Mouse (Mus musculus) cerebellum, postnatal 36 days (tissue): ENCODE data around the gene Gm5965.
"Not testable (repeated sequence)": the region's sequence is repeated elsewhere in the genome, so short reads cannot be mapped to it uniquely, and the experiment has no call there.

Source experiments
- DNase-seq, 2 experiments: peaks; one replicate each; pipeline ENCODE4 v3.0.0; 2021 to 2022; ENCODE audit warnings: mixed read lengths in 2 of 2

Gm5965 gene

DNA sequence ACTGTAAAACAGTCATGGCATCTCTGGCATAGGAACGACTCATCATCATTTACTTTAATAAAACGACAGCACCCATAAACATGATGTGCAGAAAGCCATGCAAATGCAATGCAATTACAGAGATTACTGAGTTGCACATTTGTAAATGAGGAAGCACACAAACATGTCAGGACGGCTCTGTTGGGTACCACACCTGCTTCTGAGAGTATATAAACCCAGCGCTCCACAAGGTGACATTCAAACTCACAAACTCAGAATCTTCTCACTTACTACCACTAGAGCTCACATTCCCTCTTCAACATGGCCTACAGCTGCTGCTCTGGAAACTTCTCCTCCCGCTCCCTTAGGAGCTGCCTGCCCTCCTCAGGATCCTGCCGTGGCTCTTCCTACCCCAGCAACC lies at the start of gene Gm5965:
Gm5965 (plus strand) TSS at position 301 of the 400 bp plus-strand sequence.
- no peak for DNase-seq

DNA sequence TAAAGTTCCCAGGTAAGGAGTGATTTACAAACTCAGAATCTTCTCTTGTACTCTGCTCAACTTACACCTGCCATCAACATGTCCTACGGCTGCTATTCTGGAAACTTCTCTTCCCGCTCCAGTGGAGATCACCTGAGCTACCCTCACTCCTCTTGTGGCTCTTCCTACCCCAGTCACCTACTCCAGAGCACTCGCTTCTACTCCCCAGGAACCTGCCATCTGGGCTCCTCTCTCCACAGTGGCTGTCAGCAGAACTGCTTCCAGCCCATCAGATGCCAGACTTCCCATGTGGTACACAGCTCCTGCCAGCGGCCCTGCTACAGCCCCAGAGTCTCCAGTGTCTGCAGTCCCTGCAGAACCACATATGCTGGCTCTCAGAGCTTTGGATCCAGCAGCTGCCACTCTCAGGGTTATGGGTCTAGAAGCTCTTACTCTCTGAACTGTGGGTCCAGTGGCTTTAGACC lies 48.9 kb upstream of the Gm5965 start, which contains the start of gene Krtap13-1:
Krtap13-1 (plus strand) TSS at position 51 of the 464 bp plus-strand sequence.
- peak; percentile 6 to 11 for DNase-seq

DNA sequence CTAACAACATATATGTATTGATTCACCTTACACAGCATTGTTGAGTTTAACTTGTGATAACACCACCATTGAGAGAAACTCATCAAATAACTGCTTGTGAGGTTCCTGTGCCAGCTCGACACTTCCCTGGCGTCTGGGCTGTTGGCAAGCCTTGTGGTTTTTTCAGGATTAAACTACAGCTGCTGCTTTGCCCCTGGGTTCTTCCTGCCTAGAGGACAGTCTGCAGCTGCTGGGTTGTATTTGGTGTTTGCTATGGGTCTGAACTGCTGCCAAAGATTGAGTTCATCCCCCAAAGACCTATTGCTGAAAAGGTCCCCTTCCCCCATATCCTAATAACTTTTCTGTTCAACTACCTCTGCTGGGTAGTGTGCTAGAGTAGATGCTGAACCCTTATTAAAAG lies 42.3 kb upstream of the Gm5965 start:
- DNase-seq = no peak

DNA sequence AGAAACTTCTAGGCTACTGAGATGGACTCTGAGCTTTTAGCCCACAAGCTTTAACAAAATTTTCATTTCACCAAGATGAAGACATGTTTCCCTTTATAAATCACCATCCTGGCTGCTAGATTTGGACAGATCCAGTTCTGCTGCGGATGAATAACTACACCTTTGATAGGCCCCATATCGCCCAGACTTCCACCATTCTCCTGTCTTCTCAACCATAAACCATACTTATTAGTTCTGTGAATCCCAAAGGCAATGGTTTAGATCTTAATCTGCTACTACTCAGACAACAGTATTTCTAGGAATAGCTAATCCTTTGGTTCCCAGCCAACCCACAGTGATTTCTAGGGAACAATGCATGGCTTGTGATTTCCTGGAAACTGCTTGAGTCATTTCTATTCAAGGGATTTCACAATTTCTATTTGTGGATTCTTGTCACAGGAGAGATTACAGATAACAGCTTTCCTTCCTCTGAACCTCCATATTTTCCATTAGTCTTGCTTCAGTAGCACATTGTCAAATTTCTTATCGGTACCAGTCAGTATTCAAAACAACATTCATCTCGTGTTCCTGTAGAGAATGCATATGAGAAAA lies 32.9 kb upstream of the Gm5965 start:
- DNase-seq = no peak

DNA sequence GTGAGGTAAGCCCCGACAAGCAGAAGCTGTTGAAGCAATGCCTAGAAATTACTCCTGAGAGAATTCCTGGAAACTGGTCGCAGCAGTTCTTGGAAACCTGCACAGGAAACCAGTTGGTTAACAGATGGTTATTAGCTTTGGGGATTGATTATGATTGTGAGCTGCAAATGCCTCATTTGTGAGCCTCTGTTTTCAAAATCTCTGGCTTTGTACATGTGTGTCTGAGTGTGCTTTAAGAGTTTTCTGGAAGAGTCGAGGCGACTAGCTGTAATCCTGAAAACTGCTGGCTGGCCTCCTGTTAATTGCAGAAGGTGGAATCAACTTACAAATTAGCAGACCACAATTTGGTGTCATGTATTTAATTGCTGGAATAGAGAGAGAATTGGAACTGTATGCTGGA lies 29.8 kb upstream of the Gm5965 start:
- no peak for DNase-seq

DNA sequence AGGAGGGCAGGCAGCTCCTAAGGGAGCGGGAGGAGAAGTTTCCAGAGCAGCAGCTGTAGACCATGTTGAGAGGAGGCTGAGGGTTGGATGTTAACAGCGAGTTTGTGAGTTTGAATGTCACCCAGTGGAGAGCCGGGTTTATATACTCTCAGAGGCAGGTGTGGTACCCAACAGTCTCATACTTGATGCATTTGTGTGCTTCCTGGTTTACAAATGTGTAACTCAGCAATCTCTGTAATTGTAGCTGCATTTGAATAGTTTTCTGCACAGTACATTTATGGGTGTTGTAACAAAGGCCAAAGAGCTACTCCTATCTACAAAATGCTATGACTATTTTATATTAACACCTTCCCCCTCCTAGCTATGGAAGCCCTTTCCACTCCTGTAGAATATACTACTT lies 26.2 kb upstream of the Gm5965 start, which contains the start of gene Krtap13:
Krtap13 (minus strand) TSS at position 101 of the 400 bp plus-strand sequence.
- not testable (repeated sequence) for DNase-seq

DNA sequence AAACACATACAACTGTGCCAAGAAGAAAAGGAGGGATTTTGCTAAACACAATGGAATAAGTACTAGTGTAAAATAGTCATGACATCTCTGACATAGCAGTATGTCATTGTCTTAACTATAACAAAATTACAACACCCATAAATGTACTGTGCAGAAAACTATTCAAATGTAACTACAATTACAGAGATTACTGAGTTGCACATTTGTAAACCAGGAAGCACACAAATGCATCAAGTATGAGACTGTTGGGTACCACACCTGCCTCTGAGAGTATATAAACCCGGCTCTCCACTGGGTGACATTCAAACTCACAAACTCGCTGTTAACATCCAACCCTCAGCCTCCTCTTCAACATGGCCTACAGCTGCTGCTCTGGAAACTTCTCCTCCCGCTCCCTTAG lies 19.1 kb upstream of the Gm5965 start, which contains the start of gene 2310034C09Rik:
2310034C09Rik (plus strand) TSS at position 301 of the 400 bp plus-strand sequence.
- DNase-seq = not testable (repeated sequence)

DNA sequence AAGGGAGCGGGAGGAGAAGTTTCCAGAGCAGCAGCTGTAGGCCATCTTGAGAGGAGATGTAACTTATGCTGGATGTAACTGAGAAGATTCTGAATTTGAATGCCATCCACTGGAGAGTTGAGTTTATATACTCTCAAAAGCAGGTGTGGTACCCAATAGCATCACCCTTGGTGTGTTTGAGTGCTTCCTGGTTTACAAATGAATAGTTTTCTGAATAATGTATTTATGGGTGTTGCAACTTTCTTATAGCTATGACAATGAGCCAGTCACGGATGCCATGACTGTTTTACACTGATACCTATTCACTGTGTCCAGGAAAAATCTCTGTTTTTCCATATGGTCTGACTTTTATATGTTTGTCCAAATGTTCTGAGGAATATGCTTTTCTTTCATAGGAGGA lies 3.6 kb upstream of the Gm5965 start, which contains the start of gene 2310057N15Rik:
2310057N15Rik (minus strand) TSS at position 101 of the 400 bp plus-strand sequence.
- no peak for DNase-seq

DNA sequence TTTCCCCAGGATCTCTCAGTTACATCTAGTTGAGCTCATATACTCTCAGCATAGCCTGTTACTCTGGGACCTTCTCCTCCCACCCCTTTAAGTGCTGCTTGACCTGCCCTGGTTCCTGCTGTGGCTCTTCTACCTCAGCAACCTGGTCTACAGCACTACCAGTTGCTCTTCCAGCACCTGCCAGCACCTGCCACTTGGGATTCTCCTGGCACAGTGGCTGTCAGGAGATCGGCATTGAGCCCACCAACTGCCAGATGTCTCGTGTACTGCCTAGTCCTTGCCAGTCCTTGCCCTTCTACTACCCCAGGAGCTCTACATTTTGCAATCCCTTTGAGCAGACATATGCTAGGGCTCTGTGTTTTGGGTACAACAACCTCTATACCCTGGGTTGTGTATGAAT lies 9.1 kb downstream of the Gm5965 start:
- no peak for DNase-seq

DNA sequence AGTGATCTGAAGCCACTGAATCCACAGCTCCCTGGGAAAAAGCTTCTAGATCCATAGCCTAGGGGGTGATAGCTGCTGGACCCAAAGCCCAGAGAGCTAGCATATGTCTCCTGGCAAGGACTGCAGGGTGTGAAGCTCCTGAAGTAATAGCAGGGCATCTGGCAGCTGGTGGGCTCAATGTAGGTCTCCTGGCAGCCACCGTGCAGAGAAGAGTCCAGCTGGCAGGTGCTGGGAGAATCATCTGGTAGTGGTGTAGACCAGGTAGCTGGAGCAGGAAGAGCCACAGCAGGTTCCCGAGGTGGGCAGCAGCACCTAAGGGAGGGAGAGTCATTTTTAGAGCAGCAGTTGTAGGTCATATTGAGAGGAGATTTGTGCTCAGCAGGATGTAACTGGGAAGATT lies 34.1 kb downstream of the Gm5965 start, which contains the start of gene Gm20741:
Gm20741 (minus strand) TSS at position 394 of the 400 bp plus-strand sequence.
- peak; percentile 51 to 54 for DNase-seq

DNA sequence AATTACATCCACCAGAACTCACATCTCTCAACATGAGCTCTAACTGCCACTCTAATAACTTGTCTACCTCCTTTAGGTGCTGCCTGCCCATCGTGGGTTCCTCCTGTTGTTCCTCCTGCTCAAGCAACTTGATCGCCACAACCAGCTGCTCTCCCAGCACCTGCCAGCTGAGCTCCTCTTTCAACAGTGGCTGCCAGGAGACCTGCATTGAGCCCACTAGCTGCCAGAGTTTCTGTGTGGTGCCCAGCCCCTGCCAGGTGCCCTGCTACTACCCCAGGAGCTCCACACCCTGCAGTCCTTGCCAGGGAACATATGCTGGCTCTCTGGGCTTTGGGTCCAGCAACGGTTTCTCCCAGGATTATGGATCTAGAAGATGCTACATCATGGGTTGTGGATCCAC lies 42.4 kb downstream of the Gm5965 start, which contains the start of gene Krtap15:
Krtap15 (plus strand) TSS at position 150 of the 400 bp plus-strand sequence.
- peak in 1 of 2 experiments; percentile 1 for DNase-seq

DNA sequence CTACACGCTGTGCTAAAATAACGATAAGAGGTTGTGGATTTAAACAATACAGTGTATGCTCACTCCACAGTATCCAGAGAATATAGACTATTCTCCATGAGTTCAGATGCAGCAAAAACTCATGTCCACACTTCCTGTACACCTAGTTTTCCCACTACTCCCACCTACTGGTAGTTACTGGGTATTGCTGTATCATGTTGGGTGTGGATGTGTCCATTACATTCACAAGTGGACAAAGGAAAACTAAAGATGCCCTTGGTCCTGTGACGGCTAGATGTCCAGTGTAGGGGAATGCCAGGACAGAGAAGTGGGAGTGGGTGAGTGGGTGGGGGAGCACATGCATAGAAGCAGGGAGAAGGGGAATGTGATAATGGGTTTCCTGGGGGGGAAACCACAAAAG lies 46.0 kb downstream of the Gm5965 start:
- DNase-seq = peak in 1 of 2 experiments; percentile 8

DNA sequence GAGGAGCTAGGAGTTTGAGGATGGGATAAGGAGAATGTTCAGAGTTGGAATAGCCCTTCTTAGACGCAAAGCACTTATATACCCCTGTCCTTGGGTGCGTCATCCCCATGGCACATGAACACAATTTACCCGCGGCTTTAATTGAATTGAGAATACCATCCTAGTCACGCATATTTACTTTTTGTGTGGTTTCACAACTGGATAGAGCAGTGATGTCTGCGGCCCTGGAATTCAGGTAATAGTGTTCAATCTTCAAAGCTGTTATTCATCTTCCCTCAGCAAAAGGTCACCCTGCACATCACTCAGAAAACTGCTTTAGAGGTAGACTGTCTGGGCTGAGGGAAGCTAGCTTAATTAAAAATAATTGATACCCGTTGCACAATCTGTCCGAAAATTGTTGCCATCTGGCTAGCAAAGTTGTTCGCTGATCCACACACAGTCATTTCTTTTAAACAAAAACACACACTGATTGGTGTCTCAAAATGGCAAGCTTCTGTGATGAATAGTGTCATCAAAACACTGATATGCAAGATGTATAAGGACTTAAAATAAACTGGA lies 48.5 kb downstream of the Gm5965 start, which contains the start of gene Krtap14:
Krtap14 (minus strand) TSS at position 51 of the 558 bp plus-strand sequence.
- no peak for DNase-seq

DNA sequence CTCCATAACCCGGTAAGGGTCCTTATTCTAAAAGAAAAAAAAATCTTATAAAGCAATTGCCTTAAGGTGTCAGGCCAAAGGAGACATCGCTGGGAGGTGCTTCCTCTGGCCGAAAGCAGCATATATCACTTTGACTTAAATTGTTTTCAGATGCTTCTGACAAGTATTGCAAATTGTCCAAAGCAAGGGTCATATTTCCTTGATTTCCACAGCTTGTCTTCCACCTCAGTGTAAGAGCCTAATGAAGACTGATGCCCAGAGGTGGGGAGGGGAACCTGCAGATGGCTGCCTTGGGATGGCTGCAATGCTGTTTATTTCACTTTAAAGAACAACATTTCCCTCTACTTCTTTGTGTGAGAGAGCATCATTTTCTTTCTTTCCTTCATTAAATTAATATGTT lies 49.3 kb downstream of the Gm5965 start:
- no peak for DNase-seq
